Mouse (Mus musculus) spleen, postnatal 10 days (tissue): Measurements from ENCODE around the gene Fam186b.

Experiments
- DNase-seq, 2 experiments: peaks; one replicate each; pipeline ENCODE4 v3.0.0; 2021 to 2022; ENCODE audit warnings: low spot score in 2 of 2

Fam186b gene

DNA sequence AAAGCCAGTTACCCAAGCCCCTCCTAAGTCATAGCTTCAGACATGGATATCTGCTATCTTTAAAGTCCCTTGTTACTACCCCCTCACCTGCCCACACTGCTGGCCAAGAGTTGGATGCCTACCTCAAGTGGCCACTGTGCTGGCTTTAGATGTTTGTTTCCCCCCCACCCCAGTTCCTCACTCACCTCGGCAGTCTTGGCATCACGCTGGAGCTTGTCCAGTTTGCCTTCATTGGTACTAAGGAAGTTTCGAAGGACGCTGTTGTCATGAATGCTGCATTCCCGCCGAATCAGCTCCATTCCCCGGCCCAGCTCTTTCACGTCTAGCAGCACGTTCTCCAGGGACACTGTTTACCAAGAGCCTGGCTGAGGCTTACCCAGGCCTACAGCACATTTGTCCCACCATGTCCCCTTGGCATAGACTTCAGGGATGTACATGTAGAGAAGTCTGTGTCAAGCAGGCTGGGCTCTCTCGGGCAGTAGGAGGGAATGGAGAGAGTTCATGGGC, 24.5 kb upstream of the Fam186b start:
- no peak for DNase-seq

DNA sequence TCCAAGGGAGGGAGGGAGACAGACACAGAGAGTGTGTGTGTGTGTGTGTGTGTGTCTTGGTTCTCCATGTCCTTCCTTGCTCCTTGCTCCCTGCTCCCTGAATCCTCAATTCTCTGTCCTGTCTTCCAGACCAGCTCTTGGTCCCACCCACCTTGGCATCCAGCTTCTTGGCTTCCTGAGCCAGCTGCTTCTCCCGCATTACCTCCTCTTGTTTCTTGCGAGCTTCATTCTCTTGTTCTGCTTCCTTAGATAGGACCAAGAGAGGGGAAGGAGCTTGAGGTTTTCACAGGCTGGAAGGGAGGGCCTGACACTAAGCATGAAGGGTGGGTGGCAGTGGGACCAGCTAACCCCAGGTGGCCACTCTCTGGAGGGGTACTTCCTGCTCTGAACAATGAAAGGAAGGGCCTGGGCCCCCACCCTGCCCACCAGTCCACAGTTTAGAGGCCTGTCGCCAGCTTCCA, 23.8 kb upstream of the Fam186b start:
- DNase-seq, result no peak

DNA sequence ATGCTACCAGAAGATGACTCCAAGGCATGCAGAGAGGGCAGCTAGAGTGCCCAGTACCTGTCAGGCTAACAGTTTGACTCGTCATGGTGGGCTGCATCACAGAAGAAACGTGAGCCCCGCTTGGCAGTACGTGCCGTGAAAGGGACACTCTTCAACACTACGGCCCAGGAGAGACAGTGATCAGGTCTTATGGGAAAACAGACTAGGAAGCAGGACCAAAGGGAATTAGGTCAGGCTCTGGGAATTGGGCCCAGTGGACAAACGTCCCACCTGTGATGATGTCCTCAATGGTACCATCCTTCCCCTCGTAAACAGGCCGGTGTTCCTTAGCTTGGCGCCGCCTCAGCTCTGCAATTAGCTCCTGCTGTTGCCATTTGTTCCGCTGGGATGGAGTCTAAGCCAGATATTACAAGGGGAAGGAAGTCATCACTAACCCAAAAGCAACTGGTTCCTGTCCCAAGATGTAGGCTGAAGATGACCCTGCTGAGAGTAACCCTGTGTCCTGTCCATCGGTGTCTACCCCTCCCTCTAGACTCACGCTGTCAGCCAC, 23.2 kb upstream of the Fam186b start:
- no peak for DNase-seq

DNA sequence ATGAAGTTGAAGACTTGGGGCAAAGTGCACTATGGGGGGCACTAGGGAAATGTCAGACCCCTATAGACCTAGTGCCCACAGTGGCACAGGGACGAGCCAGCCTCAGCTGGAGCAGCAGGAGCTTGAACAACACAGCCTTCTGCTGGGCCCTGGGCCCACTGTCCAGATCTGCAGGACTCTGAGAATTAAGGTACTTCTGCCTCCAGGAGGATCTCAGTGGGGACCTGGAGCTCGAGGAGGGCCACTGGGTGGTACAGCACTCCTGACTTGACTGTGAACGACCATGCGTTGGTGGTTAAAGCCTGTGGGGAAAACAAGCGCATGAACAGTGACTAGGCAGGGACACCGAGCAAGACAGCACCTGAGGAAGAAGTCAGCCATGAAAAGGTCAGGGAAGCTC, 22.4 kb upstream of the Fam186b start:
- no peak for DNase-seq

DNA sequence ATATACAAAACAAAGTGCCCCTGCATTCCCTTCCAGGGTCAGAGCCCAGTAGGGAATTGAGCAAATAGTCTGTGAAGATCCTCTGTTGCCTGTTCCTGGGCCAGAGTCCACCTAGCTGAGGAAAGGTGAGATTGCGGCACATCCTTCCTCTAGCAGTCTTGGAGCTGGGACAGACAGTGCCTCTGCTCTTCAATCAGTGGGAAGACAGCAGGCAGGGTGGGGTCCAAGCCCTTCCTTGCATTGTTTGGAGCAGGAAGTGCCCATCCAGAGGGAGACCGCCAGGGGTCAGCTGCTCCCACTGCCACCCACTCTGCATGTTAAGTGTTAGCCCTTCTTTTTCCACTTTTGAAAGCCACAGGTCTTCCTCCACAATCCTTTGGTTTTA, 21.6 kb upstream of the Fam186b start:
- no peak for DNase-seq

DNA sequence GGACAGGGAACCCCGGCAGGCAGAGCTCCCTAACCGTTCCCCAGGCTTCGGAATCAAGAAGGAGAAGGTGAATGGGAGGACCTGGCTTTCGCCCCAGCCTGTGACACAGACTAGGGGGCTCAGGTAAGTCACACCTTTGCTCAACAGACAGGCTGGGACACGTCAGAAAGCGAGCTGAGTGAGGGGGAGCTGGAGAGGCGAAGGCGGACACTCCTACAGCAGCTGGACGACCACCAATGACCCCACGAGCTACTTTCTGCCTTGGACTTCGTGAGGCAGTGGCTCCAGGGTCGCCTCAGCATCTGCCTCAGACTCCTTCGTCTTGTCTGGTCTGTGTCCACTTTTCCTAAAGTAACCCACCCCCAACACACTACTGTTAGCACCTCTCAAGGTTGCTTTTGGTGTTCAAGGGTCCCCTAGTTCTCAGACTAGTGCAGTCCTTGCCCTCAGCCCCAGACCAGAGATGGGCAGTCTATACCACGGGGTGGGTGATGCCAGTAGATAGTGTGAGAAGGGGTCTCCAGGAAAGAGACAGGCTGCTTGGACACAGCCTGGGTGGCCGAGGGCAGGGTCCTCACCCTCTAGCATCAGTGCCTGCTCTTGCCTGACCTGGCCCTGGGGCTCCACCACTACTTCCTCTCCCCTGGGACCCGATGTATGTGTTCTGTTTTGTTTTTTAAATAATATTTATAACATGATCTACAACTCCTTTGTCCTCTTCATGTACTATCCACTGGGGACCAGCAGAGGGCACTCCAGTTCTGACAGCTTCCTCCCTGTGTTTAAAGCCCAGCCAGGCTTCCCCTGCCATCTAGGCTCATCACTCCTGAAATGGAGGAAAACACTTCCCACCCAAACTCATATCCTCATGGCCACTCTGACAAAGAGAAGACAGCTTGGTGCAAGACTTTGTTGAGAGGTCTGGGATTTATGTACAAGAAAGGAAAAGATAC, 20.9 kb upstream of the Fam186b start:
- peak; percentile 54 to 80 for DNase-seq

DNA sequence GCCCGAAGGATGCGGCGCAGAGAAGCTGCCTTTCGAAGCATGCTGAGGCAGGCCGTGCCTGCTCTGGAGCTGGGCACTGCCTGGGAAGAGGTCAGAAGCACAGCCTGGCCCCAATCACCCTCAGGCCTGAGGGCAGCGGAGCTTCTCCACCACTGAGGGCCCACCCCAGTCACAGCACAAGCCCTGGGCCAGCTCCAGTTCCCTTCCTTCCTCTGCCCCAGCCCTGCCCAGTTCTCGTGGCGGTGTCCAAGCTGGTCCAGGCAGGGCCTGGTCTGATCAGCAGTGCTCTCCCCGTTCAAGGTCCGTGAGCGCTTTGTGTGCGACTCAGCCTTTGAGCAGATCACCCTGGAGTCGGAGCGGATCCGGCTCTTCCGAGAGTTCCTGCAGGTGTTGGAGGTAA, 19.2 kb upstream of the Fam186b start:
- DNase-seq, result no peak

DNA sequence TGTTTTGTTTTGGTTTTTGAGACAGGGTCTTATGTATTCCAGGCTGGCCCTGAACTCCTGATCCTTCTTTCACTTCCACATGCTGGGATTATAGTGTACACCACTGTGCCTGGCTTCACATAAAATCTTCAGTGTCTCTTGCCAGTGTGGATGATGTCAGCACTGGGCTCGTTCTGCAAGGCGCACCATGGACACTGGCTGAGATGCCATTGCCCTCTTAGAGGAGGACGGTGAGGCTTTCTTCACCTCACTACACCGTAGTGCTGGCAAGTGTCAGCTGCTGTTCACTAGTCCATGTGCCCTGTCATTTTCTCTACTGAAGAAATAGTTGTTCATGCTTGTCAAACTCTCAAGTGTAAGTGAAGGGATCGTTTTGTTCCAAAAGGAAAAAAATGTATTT, 14.9 kb upstream of the Fam186b start:
- no peak for DNase-seq

DNA sequence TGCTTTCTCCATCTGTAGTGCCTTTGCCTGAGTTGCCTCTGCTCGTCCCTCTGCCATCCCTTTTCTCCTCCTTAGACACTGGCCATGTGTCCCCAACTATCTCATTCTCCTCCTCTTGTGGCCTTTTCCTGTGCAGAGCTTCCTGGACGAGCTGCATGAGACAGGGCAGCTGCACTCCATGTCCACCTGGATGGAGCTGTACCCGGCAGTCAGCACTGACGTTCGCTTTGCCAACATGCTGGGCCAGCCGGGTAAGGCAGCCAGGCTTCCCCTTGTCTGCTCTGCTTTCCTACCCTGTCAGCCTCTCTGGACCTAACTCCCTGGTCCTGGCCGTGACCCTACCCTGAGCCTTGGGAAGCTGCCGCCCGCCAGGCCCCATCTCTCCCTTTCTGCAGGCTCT, 13.9 kb upstream of the Fam186b start:
- DNase-seq, result no peak

DNA sequence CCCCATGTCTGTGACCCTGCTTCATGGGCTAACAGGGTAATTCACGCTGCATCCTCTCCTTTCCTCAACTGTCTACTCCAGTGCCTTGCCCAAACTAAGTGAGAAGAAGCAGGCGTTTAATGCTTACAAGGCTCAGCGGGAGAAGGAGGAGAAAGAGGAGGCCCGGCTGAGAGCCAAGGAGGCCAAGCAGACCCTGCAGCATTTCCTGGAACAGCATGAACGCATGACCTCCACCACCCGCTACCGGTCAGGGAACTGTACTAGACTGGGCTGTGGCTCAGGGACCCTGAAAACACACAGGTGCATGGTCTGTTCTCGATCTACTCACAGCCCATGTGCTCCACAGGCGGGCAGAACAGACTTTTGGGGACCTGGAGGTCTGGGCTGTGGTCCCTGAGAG, 11.8 kb upstream of the Fam186b start:
- no peak for DNase-seq

DNA sequence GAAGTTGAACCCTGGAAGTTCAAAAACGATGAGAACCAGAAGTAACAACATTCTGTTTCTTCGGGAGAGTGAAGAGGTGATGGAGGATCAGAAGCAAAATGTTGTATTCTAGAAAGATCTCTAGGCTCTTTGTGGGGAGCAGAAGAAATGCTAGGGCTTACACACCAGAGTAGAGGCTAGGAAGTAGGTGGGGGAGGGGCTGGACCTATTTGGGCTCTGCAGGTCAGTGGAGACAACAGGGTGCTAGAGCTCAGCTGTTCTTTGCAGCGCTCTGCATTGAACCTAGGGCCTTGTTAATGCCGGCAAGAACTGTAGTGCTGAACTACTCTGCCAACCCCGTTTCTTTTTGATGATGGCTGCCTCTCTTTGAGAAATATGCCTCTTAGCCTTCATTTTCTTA, 525 bp upstream of the Fam186b start:
- no peak for DNase-seq

DNA sequence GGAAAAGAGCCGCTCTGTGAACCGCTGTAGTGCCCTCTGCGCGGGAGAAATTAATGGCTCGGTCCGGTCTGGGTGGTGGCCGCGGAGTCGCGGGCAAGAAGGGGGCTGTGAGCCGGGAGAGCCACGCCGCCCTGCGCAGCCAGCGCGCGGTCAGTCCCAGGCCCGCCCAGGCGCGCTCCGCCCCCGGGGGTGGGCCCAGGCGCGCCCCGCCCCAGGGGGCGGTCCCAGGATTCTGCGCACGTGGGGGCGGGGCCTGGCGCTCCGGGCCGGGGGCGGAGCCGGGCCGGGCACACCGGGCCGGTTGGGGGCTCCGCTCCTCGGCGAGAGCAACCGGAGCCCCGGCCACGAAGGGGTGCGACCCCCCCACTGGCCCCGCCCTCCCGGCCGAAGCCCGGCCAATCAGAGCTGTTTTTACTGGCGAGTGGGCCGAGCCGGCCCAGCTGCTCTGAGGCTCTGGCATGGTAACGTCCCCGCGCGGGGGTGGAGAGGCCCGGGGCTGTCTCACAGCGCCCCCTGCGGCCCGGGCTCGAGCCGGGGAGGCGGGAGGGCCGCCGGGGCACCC, 794 bp downstream of the Fam186b start, which contains the start of gene Prpf40b:
Gene Prpf40b (plus strand): TSS at position 275 of the 562 bp plus-strand sequence.
- peak; percentile 67 to 85 for DNase-seq

DNA sequence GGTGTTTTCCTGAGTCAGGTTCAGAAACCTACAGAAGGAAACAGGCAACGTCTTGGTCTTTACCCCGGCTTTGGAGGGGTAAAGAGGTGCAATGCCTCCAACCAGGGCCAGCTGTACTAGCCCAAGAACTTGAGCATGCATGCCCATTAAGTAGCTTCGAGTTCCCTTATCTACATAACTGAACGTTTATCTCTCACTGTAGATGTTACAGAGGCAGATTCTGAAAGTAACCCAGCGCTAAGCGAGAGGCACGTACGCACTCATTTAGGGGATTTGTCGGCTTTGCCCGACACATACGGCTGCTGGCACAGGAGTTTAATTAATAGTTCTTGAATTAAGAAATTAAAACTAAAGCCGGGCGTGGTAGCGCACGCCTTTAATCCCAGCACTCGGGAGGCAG, 1.4 kb downstream of the Fam186b start:
- no peak for DNase-seq

DNA sequence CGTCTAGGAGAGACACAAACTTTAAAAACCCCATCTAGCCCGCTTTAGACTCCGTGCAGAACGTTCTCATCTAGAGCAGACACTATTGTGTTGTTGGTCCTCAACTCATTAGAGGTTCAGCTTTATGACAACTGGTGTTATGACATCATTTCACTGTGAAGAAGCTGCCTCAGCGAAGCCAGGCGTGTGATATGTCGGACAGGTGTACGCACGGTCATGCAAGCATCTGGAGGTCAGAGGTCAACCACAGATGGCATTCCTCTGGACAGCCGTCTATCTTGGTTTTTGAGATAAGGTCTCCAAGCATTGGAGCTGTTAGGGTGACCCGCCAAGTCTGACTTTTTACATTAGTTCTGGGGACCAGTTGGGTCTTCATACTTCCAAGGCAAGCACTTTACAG, 5.1 kb downstream of the Fam186b start:
- DNase-seq, result no peak

DNA sequence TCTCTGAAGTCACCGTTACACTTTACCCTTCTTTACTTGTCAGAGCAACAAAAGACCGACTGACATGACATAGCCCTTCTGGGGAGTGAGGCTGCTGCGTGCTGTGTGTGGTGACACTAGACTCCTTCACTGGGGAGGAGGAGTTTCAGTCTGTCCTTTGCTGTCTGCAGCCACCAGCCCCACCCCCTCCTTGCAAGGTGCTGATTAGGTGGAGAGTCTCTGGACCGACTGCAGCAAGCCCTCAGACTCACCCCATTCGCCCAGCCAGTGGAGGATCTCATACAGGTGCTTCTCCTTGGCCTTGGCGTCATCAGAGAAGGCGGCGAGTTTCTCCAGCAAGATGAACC, 10.5 kb downstream of the Fam186b start:
- no peak for DNase-seq

DNA sequence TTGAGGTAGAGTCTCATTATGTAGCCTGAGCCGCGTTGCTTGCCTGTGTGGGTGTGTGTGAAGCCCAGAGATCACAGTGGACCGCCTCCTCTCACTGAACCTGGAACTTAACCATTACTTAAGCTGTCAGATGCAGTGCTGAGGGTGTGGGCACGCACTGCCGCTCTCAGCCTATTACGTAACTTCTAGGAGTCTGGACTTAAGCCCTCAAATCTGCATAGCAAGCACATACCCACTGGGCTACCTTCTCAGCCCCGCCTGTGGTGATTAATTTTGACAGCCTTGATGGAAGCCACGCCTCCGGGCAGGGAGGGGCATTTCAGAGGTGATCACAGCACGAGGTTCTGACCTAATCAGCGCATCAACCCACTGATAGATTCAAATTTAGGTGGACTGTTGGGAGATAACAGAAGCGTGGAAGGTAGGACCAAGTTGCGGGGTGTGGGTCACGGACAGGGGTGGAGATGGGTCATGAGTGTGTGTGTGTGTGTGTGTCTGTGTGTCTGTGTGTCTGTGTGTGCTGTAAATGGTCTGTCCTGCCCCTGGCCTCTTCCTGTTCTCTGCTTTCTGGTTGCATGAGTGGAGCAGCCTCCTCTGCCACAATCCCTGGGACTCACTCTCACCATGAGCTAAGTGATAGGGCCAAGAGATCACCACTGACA, 11.0 kb downstream of the Fam186b start:
- DNase-seq, result no peak

DNA sequence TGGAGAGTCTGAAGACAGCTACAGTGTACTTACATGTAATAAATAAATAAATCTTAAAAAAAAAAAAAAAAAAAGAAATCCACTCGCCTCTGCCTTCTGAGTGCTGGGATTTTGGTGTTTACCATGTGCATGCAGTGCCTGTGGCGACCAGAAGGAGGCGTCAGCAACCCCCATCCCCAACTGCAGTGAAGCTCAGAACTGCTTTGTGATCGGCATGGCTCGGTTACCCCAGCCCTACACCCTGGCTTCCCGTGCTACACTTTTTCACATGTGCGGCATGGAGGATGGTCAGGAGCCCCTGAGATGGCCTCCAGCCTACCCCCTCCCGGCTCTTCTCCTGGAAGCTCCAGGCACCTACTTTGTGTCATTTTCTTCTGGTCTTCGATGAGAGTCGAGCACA, 12.2 kb downstream of the Fam186b start:
- DNase-seq, result peak in 1 of 2 experiments; percentile 48

DNA sequence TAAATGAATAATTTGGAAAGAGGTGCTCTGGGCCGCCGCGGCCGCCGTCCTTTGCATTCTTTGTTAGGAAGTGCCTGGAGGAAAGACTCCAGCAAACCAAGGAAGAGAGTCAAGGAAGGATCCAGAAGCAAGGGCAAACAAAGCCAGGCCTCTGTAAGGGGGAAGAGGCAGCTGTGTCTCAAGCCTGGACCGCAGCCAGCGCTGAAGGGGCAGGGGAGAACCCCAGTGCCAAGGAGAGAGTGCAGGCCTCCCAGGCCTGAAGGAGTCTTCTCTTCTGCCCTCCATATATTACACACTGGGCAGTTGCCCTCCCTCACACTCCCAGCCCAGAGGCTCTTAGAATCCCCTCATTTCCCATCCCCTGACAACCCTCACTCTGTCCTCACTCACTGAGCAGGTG, 17.4 kb downstream of the Fam186b start:
- DNase-seq, result no peak

DNA sequence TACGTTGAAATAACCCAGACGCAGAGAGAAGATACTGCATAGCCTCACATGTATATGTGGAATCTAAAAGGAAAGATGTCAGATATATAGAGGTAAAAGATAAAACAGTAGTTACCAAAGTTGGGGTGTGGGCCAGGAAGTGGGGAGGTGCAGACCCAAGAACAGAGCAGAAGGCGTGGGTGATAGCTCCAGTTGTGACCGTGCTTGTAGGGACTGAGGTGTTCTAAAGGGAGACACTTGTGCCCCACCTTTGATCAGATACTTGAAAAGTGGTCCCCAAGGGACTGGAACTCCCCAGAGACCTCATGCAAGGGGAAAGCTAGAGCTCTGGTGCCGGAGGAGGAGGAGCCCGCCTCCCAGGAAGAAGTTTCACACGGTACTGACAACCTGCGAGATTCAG, 19.6 kb downstream of the Fam186b start:
- no peak for DNase-seq

DNA sequence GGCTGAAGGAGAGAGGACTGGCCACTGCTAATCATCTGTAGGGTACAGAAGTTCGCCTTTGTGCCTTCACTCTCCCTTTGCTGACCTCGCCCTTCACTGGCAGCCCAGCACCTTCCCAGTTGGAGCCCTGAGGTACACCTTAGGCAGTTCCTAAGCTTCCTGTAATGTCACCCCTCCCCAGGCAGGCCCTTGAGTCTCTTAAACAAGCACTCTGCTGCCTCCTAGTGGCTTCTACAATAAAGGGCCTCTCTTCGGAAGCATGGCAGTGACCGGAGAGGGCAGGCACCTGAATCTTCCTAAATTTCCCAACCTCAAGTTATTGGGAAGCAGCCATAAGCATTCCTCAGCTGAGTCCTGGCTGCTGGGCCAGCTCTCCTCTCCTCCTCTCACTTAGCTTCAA, 30.0 kb downstream of the Fam186b start:
- DNase-seq, result peak; percentile 44 to 68

DNA sequence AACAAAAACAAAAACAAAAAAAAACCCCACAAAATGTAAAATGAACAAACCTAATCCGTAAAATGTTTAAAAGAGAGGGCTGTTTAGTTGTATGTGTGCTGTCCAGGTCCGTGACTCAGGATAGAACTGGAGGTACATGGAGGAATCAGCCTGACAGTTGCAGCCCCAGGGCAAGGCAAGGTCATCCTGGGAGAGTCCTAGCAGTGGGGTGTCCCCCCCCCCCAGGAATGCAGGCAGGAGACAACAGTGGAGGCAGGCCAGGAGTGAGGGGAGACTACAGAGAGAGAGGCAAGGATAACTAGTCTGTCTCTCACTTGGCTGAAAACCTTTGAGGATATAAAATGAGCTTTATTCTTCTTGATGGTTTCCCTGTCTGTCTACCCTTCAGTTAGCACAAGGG, 31.3 kb downstream of the Fam186b start:
- no peak for DNase-seq

DNA sequence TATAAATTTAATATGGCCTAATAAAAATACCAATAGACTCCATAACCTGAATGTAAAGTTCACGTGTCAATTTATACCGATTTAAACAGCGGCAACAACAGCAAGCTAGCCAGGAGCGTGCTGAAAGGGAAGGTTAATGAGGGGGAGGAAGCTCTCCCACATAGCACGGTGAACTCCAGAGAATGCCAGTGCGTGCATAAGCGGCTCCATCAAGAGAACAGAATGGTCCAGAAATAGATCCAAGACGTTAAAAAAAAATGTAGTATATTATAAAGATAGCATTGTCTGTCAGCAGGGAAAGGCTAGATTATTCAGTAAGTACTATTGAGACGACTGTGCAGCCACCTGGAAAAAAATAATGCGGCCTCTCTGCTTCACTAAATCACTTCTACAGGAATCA, 33.0 kb downstream of the Fam186b start:
- no peak for DNase-seq
